Mouse (Mus musculus) embryonic fibroblast, embryonic 13.5 days (primary cell): ENCODE data around the gene Fbxo24.

Experiments
- CTCF ChIP-seq: IDR thresholded peaks from 2 replicates; pipeline ENCODE4 v1.5.1; 2011; ENCODE audit warnings: mild to moderate bottlenecking, control low read depth, low read length, moderate library complexity, borderline replicate concordance; ENCODE audit not compliant: insufficient read depth
- POLR2A ChIP-seq: IDR thresholded peaks from 2 replicates; pipeline ENCODE4 v1.6.1; 2011; ENCODE audit warnings: low read depth, mild to moderate bottlenecking, control low read depth, low read length, moderate library complexity

GRCm38 (mm10) chr5:137615347-137615746, 13.5 kb downstream of the Fbxo24 start:
- TF ChIP-seq POLR2A (no peak), CTCF (no peak)
